Mouse (Mus musculus): ENCODE measurements around the gene Tcf23. TPM values are rescaled to one million over a fixed set of nuclear protein-coding genes. Genes with fewer than 3 reads are reported as not detected.

The Tcf23 gene
- total and polyA plus RNA-seq, 3 experiments = not detected

DNA sequence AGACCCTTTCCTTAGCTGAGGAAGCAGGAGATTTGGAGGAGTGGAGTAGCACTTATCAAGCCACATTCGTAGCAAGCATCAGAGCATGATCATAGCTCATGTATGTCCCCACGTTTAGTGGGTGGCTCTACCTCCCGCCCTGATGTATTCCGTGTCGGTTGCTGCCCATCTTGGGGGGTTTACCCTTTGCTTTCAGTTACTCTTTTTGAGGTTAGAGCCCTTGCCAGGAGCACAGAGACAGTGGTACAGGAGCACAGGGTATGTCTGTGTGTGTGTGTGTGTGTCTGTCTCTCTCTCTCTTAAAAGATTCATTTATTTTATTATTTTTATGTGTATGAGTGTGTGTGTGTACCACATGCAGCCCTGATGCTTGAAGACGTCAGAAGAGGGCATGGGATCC lies 45.3 kb upstream of the Tcf23 start:
- DNase-seq (ENCODE audit: low spot score) (no peak), ATAC-seq (ENCODE audit: extremely low read depth, insufficient number of reproducible peaks, low FRiP score, poor library complexity, severe bottlenecking) (no peak)
- TF ChIP-seq CTCF (IDR thresholded peaks at IDR 0.05; ENCODE audit: low read depth, low read length) (no peak), POLR2AphosphoS5 (IDR thresholded peaks at IDR 0.05; ENCODE audit: insufficient replicate concordance, low read depth, low read length) (no peak), GATA2 (IDR thresholded peaks at IDR 0.05; ENCODE audit: borderline replicate concordance, low read depth, low read length) (no peak)
- Histone ChIP-seq H3K4me1 (ENCODE audit: insufficient read depth, low read depth, low read length) (peaks cover 36% of the 10 kb centered on the region), H3K4me3 (ENCODE audit: low read depth, low read length) (no peak overlapping the region; the same call in 1 of the 2 replicates), H3K9me3 (replicated peaks) (no peaks in the 10 kb centered on the region), H3K36me3 (replicated peaks) (peaks cover 25% of the 10 kb centered on the region), H3K27me3 (ENCODE audit: insufficient read depth, low read length) (peaks cover 26% of the 10 kb centered on the region)

DNA sequence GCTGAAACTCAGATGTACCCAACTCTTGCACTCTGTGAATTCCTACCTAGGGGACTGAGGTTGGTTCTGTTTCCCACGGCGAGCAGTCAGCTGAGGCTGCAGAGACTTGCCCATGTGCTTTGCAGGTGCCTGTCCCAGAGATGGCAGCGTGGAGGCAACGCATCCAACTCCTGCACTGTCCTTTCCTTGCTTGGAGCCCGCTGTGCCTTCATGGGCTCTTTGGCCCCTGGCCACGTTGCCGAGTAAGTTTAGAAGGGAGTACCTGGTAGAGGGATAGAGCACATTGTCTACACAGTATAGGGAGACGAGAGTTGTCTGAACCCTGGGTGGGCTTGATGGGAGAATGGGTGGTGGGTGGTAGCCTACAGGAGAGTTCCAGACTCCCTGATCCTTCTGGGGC lies 43.8 kb upstream of the Tcf23 start:
- DNase-seq (ENCODE audit: low spot score) (no peak), ATAC-seq (ENCODE audit: extremely low read depth, insufficient number of reproducible peaks, low FRiP score, poor library complexity, severe bottlenecking) (no peak)
- Histone ChIP-seq H3K9me3 (replicated peaks) (no peaks in the 10 kb centered on the region), H3K36me3 (replicated peaks) (peaks cover 25% of the 10 kb centered on the region), H3K4me3 (ENCODE audit: low read depth, low read length) (no peak overlapping the region), H3K27me3 (ENCODE audit: insufficient read depth, low read length) (peaks cover 13% of the 10 kb centered on the region), H3K4me1 (ENCODE audit: insufficient read depth, low read depth, low read length) (peaks cover 28% of the 10 kb centered on the region)
- no peak for TF ChIP-seq CTCF (IDR thresholded peaks at IDR 0.05; ENCODE audit: low read depth, low read length)
- TF ChIP-seq POLR2AphosphoS5 (IDR thresholded peaks at IDR 0.05; ENCODE audit: insufficient replicate concordance, low read depth, low read length) = no peak
- TF ChIP-seq GATA1 (IDR thresholded peaks at IDR 0.05; ENCODE audit: borderline replicate concordance, low read length) = no peak
- TF ChIP-seq TAL1 (conservative IDR thresholded peaks at IDR 0.05; ENCODE audit: low read depth, low read length) = no peak
- no peak for TF ChIP-seq GATA2 (IDR thresholded peaks at IDR 0.05; ENCODE audit: borderline replicate concordance, low read depth, low read length)

DNA sequence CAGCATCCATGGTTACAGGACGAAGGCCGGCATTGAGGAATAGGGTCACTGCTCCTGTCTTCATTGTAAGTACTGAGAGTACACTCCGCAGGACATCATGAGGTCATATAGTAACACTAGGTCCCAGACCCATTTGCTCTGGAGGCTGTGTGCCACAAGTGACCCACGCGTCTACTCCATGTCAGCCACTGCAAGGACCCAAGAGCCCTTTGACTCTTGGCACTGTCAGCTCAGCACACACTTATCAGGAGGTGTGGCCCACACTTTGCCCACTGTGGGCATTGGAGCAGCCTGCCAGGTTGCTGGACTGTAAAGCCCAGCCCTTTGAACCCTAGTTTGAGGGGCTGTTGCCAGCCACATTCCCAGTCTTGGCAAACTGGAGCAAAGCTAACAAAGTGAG lies 43.2 kb upstream of the Tcf23 start:
- H3K9me3 ChIP-seq (replicated peaks) = no peaks in the 10 kb centered on the region
- ATAC-seq (ENCODE audit: extremely low read depth, insufficient number of reproducible peaks, low FRiP score, poor library complexity, severe bottlenecking) = no peak
- DNase-seq (ENCODE audit: low spot score) = no peak
- peaks cover 26% of the 10 kb centered on the region for H3K4me1 ChIP-seq (ENCODE audit: insufficient read depth, low read depth, low read length)
- TF ChIP-seq TAL1 (conservative IDR thresholded peaks at IDR 0.05; ENCODE audit: low read depth, low read length) = no peak
- peaks cover 25% of the 10 kb centered on the region for H3K36me3 ChIP-seq (replicated peaks)
- no peak overlapping the region for H3K4me3 ChIP-seq (ENCODE audit: low read depth, low read length)
- H3K27me3 ChIP-seq (ENCODE audit: insufficient read depth, low read length) = peaks cover 9% of the 10 kb centered on the region

DNA sequence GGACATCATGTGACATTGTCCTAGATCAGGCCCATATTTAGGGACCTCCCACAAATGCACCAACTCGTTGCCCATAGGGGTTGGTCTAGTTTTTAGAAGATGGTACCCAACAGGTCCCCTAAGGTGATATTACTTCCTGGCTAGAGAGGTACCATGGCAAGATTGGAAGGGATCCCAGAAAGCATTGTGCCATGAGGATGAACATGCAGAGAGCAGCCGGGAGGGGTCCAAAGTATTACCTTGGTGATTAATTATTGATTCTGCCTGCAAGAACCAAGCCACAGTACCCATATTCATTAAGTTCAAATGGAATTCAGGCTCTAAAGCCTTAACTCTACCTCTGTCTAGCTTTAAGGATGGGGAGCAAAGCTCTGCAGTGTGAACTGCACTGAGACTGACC lies 42.4 kb upstream of the Tcf23 start:
- H3K4me1 ChIP-seq (ENCODE audit: insufficient read depth, low read depth, low read length) = peaks cover 17% of the 10 kb centered on the region
- no peak for ATAC-seq (ENCODE audit: extremely low read depth, insufficient number of reproducible peaks, low FRiP score, poor library complexity, severe bottlenecking)
- no peak for TF ChIP-seq CTCF (IDR thresholded peaks at IDR 0.05; ENCODE audit: low read depth, low read length)
- TF ChIP-seq GATA2 (IDR thresholded peaks at IDR 0.05; ENCODE audit: borderline replicate concordance, low read depth, low read length) = no peak
- TF ChIP-seq GATA1 (IDR thresholded peaks at IDR 0.05; ENCODE audit: borderline replicate concordance, low read length) = no peak
- no peak for TF ChIP-seq TAL1 (conservative IDR thresholded peaks at IDR 0.05; ENCODE audit: low read depth, low read length)
- no peak for TF ChIP-seq POLR2AphosphoS5 (IDR thresholded peaks at IDR 0.05; ENCODE audit: insufficient replicate concordance, low read depth, low read length)
- H3K4me3 ChIP-seq (ENCODE audit: low read depth, low read length) = no peak overlapping the region
- no peak for DNase-seq (ENCODE audit: low spot score)
- H3K27me3 ChIP-seq (ENCODE audit: insufficient read depth, low read length) = peaks cover 8% of the 10 kb centered on the region; the same call in 1 of the 2 replicates
- H3K9me3 ChIP-seq (replicated peaks) = no peaks in the 10 kb centered on the region
- H3K36me3 ChIP-seq (replicated peaks) = peaks cover 29% of the 10 kb centered on the region

DNA sequence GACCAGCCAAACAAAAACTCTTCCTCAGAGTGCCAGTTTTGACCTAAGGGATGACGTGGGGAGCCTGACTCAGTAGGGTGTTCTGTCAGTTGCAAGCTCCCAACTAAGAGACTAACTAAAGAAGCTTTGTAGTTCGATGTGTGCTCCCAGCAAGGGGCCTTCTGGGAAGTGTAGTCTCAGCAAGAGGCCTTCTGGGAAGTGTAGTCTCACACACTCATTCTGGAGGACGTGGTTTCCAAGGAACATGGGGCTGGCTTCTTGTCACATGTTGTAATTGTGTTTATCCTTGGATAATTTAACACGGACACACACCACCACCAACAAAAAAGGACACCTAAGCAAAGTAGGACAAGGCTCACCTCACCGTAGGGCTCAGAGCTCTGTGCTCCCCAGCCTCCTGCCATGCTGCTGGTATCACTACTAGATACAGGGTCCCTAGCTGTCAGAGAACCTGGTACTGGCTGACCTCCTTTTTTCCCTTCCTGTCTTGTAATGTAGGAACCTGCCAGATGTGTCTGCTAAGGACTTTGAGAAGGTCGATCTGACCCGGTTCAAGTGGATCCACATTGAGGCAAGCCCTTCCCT lies 40.4 kb upstream of the Tcf23 start:
- H3K4me3 ChIP-seq (ENCODE audit: low read depth, low read length) = no peak overlapping the region
- ATAC-seq (ENCODE audit: extremely low read depth, insufficient number of reproducible peaks, low FRiP score, poor library complexity, severe bottlenecking) (no peak), DNase-seq (ENCODE audit: low spot score) (no peak)
- H3K36me3 ChIP-seq (replicated peaks) = peaks cover 29% of the 10 kb centered on the region
- peaks cover 2% of the 10 kb centered on the region for H3K4me1 ChIP-seq (ENCODE audit: insufficient read depth, low read depth, low read length)
- H3K27me3 ChIP-seq (ENCODE audit: insufficient read depth, low read length) = peaks cover 11% of the 10 kb centered on the region; the same call in 1 of the 2 replicates
- TF ChIP-seq TAL1 (conservative IDR thresholded peaks at IDR 0.05; ENCODE audit: low read depth, low read length) = no peak
- no peak for TF ChIP-seq CTCF (IDR thresholded peaks at IDR 0.05; ENCODE audit: low read depth, low read length)
- TF ChIP-seq GATA1 (IDR thresholded peaks at IDR 0.05; ENCODE audit: borderline replicate concordance, low read length) = no peak
- TF ChIP-seq GATA2 (IDR thresholded peaks at IDR 0.05; ENCODE audit: borderline replicate concordance, low read depth, low read length) = no peak
- TF ChIP-seq POLR2AphosphoS5 (IDR thresholded peaks at IDR 0.05; ENCODE audit: insufficient replicate concordance, low read depth, low read length) = no peak
- H3K9me3 ChIP-seq (replicated peaks) = no peaks in the 10 kb centered on the region

DNA sequence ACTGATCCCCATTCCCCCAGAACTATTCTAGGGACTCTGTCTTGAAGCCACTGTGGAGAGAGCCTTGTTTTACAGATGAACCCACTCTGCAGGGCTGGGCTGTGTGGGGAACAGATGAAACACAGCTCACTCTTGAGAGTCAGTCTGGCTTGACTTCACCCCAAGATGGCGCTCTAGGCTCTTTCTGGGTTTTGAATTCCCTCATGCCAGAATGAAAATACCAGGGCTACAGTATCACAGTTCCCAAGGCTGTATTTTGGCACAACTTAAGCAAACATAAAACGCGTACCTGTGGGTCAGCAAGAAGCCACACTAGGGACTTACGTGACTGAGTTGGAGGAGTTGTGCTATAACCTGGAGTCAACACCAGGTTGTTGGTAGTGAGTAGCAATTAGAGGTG lies 38.3 kb upstream of the Tcf23 start:
- H3K27me3 ChIP-seq (ENCODE audit: insufficient read depth, low read length) = peaks cover 28% of the 10 kb centered on the region
- ATAC-seq (ENCODE audit: extremely low read depth, insufficient number of reproducible peaks, low FRiP score, poor library complexity, severe bottlenecking) (no peak), DNase-seq (ENCODE audit: low spot score) (no peak)
- TF ChIP-seq CTCF (IDR thresholded peaks at IDR 0.05; ENCODE audit: low read depth, low read length) (0 out of 2 replicates have a peak, but pooled peaks have one; percentile 17), POLR2AphosphoS5 (IDR thresholded peaks at IDR 0.05; ENCODE audit: insufficient replicate concordance, low read depth, low read length) (no peak), GATA1 (IDR thresholded peaks at IDR 0.05; ENCODE audit: borderline replicate concordance, low read length) (no peak), GATA2 (IDR thresholded peaks at IDR 0.05; ENCODE audit: borderline replicate concordance, low read depth, low read length) (no peak)
- peaks cover 16% of the 10 kb centered on the region for H3K36me3 ChIP-seq (replicated peaks)
- no peaks in the 10 kb centered on the region for H3K9me3 ChIP-seq (replicated peaks)
- no peak overlapping the region for H3K4me3 ChIP-seq (ENCODE audit: low read depth, low read length)
- no peaks in the 10 kb centered on the region; the same call in 1 of the 2 replicates for H3K4me1 ChIP-seq (ENCODE audit: insufficient read depth, low read depth, low read length)

DNA sequence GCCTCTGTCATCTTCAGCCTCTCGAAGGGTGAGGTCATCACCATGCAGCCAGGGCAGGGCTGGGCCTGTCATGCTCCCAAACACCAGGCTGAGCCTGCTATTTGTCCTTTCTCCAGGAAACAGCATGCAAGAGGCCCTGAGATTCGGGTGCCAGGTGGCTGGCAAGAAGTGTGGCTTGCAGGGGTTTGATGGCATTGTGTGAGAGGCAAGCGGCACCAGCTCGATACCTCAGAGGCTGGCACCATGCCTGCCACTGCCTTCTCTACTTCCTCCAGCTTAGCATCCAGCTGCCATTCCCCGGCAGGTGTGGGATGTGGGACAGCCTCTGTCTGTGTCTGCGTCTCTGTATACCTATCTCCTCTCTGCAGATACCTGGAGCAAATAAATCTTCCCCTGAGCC lies 37.6 kb upstream of the Tcf23 start:
- Histone ChIP-seq H3K36me3 (replicated peaks) (peaks cover 12% of the 10 kb centered on the region), H3K4me3 (ENCODE audit: low read depth, low read length) (no peak overlapping the region), H3K9me3 (replicated peaks) (no peaks in the 10 kb centered on the region), H3K4me1 (ENCODE audit: insufficient read depth, low read depth, low read length) (no peaks in the 10 kb centered on the region; the same call in 1 of the 2 replicates), H3K27me3 (ENCODE audit: insufficient read depth, low read length) (peaks cover 32% of the 10 kb centered on the region)
- DNase-seq (ENCODE audit: low spot score) (no peak), ATAC-seq (ENCODE audit: extremely low read depth, insufficient number of reproducible peaks, low FRiP score, poor library complexity, severe bottlenecking) (no peak)
- TF ChIP-seq GATA2 (IDR thresholded peaks at IDR 0.05; ENCODE audit: borderline replicate concordance, low read depth, low read length) (no peak), GATA1 (IDR thresholded peaks at IDR 0.05; ENCODE audit: borderline replicate concordance, low read length) (no peak), POLR2AphosphoS5 (IDR thresholded peaks at IDR 0.05; ENCODE audit: insufficient replicate concordance, low read depth, low read length) (no peak), TAL1 (conservative IDR thresholded peaks at IDR 0.05; ENCODE audit: low read depth, low read length) (no peak), CTCF (IDR thresholded peaks at IDR 0.05; ENCODE audit: low read depth, low read length) (no peak)

All from G1E (cell line).